Mouse (Mus musculus) neutrophil, adult 5-6 weeks (primary cell): Measurements from ENCODE around the gene Ppib. TPM values are rescaled to one million over a fixed set of nuclear protein-coding genes. Genes with fewer than 3 reads are reported as not detected.

ENCODE experiments used
- ATAC-seq: fragments of 151-379, 151-347 bp; 2 replicates; pipeline ENCODE4 v1.8.0; 2017; ENCODE audit warnings: mild to moderate bottlenecking, moderate TSS enrichment; ENCODE audit not compliant: insufficient number of reproducible peaks, poor library complexity, low FRiP score, severe bottlenecking; ENCODE audit errors: extremely low read depth
- total RNA-seq: library from RNA; stranded (forward); fragments of 200-1000 nt; gene quantifications from 2 replicates; pipeline ENCODE4 v1.2.3, GENCODE M21; 2017

Gene Ppib
- total RNA-seq = 260 and 279 TPM in 2 replicates

DNA sequence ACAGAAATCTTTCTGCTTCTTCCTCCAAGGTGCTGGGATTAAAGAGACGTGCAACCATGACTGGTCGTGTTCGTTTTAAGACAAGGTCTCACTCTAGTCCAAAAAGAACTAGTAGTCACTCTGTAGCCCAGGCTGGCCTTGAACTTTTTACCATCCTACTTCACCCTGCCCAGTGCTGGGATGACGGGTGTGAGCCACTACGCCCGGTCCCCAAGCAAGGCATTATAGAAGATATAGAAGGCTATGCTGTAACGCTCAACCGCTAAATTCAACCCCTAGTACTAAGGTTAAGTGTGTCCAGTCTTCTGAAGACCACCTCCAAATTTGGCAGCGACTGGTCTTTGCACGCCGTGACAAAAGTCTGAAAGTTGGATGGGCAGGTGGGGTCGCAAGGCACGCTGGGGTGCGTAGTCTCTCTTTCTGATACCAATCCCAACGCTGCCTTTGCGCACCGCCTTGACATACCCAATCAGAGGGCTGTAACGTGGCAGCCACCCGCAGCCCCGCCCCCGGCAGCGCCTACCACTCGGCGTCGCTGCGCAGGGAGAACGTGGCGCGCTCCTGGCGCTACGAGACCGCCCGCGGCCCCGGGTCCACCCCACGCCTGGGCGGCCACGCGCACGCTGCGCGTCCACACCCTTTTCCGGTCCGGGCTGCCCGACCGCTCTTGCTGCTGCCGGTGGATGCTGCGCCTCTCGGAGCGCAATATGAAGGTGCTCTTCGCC lies at the start of gene Ppib:
Ppib (plus strand) TSS at position 640 of the 725 bp plus-strand sequence.
- ATAC-seq = peak; percentile 95

DNA sequence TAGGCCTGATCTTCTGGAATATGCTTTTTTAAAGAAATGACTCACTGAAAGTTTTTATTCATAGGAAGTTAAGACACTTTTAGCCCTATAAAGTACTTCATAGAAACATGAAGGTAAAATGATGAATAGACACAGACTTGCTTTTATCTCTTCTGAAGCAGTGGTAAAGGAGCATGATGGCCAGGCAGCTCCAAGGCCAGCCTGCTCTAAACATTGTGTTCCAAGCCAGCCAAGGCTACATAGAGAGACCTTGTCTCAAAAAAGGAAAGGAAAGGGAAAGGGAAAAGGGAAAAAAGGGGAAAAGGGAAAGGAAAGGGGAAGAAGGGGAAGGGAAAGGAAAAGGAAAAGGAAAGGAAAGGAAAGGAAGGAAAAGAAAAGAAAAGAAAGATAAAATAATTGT lies 39.4 kb upstream of the Ppib start:
- no peak for ATAC-seq

DNA sequence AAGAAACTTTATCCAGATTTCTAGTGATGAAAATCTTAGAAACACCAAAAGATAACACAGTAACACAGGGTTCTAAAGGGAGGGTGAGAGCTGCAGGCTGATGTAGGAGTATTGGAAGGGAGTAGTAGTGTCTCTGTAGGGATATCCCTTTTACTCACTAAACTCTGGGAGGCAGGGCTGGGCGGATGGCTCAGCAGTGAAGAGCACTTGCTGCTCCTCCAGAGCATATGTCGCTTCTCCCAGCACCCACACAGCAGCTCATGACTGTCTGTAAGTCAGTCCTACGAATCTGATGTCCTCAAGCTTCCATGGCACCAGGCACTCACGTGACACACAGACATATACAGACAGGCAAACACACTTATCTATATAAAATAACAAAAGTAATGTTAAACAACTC lies 21.9 kb upstream of the Ppib start:
- ATAC-seq = no peak

DNA sequence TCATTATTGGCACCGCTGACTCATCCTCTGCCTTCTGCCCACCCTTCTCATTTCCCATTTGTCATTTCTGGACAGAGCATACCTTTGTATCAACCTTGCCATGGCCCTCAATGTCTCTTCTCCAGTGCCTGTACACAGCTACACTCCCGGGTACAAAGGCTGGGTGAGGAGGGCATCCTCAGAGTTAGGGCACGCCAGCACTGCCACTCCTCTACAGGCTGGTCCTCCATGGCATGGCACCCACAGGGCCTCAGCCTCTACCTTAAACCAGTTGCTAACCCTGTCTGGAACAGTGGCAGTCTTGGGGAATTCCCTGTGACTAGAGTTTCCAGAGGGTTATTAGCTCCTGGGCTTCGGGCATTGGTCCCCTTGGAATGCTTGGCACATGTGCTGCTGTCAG lies 21.4 kb upstream of the Ppib start:
- ATAC-seq = no peak

DNA sequence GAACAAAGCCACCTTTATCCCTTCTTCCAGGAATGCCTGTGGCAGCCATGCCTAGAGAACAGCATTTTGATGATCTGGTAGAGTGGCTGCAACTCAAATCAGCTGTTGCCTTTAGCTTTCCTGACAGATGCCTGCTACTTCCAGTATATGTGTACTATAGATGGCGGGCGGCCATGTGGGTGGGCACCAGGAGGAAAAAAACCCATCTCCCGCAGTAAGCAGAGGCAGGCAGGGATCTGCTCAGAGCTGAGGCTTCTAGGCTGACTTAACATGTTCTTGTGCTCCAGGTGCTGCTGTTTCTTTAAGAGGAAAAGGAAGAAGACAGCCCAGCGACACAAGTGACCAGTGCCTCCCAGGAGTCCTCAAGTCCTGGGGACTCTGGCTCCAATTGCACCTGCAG lies 20.7 kb upstream of the Ppib start:
- no peak for ATAC-seq

DNA sequence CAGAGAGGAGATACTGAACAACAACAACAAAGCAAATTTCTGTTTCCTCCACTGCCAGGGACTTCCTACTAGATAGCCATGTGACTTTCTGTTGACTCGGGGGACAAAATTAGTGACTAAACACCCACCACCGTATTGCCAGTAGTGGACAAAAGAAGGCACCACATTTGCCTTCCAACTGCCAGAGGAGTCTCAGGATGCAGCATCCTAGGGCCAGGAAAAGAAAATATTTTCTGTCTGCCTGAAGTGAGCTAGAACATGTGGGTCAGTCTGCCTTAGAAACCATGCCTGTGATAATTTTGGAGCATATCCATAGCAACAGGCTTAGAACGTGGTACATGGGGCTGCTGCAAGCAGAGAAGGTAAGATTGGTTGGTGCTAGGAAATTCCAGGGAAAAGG lies 19.2 kb upstream of the Ppib start:
- no peak for ATAC-seq

DNA sequence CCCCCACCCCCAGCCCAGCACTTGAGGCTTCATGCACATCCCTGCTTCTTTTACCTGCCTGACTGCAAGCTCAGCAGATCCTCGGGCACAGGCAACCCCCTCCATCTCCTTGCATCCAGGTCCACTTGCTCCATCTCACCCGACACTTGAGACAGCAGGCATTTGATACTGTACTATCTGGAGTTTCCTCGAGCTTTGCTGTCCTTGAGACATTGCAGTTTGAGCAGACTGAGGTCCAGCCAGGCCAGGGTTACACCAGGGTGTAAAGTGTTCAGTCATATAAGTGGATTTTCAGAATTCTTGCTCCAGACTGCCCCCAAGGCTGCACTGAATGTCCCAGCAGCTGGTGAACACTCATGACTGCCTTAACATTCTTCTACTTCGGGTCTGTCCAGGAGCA lies 17.7 kb upstream of the Ppib start:
- no peak for ATAC-seq

DNA sequence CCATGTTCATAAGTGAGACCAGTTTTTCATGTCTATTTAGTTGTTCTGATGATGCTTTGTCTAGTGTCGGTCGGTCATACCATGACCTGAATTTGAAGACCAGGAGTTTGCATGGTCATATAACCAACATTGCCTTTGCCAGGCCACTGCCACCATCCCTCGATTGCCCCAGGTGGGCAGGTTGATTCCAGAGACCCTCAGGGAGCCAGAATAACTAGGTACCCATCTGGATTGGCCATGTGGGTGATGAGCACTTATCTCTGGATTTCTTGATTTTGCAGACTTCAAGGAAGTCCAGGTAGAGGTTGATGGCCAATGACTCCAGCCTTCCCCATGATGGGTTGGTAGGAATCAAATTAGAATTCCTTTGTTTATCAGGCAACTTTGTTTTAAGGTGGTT lies 16.8 kb upstream of the Ppib start:
- no peak for ATAC-seq

DNA sequence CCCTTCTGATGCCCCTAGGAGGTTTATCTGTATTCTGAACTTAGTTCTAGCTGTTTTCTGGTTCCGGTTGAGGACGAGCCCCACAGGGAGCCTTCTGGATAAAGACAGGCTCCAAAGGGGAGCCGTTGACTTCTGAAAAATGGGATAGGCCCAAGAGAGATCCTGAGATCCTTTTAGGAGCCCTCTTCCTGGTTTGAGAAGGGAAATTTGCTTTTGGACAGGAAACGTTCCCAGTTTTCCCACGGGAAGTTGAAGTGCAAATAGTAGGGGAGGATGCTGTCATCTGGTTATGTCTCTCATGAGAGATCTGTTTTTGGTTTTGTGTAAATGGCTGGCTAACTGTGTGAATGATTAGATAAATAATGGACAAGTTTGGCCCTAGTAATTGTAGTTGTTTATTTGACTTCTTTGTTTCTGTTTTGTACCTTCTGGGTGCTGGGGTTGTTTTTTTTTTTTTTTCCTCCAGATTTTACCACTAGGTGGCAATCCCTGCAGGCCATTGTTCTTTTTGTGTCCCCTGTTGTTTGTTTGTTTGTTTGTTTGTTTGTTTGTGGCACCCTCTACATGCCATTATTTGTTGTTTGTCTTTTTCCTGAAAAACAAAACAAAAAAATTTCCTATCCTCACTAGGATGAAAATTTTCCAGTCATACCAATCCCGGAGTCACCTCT lies 10.0 kb upstream of the Ppib start:
- no peak for ATAC-seq

DNA sequence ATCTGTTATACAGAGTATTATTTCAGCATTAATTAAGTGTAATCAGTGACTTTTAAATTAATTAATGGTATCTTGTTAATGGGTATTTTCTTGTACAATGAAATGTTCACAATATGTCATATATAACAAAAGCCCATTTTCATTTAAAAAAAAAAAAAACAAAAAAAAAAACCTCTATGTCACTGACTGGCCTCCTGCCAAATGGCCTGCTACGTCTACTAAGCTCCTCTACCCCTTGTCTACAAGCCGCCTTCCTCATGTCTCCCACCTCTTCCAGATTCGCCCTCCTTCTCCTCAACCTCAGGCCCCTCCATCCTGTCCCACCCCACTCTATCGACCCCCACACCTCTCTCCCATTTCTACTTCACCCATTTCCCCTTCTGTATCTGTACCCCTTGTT lies 8.5 kb upstream of the Ppib start:
- ATAC-seq = no peak

DNA sequence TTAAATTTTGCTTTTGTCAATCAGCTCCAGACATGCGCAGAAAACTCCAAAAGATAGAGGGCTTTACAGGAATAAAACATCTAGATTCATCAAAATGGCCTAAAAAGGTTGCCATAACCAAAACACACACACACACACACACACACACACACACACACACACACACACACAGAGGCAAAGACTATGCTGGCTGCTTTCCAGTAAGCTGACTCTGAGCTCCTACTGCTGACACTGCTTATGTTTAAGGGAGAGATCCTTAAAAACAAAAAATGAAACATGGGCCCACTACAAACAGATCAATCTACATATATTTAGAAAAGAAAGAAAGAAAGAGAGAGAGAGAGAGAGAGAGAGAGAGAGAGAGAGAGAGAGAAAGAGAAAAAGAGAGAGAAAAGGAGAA lies 7.3 kb upstream of the Ppib start:
- ATAC-seq = no peak

DNA sequence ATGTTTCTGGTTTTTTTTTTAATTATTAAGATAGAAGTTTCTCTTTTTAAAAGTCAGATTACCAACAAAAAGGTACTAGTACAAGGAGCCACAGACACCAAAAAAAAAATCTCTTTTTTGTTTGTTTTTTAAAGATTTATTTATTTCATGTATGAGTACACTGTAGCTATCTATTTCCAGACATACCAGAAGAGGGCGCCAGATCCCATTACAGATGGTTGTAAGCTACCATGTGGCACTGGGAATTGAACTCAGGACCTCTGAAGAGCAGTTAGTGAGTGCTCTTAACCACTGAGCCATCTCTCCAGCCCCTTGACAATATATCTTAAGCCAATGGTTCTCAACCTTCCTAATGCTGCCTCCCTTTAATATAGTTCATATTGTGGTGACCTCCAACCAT lies 6.4 kb upstream of the Ppib start:
- ATAC-seq = no peak

DNA sequence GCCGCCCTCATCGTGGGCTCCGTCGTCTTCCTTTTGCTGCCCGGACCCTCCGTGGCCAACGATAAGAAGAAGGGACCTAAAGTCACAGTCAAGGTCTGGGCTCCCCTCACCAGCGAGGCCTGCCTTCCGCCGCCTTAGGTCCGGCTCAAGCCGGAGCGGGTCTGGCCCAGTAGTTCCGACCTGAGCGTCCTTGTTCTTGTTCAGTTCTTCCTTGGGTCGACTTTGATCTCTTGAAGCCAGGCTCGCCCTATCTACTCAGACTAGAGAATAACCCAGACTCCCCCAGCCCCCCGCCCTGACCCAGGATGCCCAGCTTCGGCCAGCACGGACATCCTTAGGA lies 256 bp downstream of the Ppib start:
- ATAC-seq = 0 out of 2 replicates have a peak, but pooled peaks have one; percentile 4

DNA sequence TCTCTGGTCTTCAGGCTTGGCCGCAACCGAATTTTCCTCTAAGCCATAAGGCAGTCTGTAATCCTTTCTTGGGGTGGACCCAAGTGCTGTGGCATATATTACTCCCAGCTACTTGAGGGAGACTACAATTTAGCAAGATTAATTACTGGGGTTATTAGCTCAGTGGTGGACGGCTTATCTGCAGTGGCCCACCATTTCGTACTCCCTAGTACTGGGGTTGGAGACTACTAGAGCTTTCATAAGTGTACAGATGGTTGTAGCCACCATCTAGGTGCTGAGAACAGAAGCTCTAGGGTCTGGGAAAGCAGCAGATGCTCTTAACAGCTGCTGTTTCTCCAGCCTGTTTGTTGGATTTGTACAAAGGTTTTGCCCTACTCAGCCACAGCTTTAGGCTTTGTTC lies 964 bp downstream of the Ppib start:
- no peak for ATAC-seq

DNA sequence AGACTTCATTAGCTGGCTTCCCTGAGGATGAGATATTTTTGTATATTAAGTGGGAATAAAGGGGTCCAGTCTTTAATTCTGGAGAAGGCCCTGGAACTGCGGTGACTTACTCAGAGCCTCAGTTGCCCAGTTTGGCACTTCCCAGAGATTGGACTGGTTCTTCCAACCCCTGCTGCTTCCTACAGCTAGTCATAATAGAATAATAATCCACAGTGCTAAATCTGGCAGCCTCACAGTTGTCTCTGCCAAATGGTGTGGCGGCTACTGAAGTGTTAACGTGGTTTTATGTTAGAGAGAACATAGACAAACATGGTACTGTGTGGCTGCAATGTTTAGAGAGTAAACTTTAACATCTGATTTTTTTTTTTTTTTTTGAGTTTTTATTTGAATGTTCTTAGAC lies 1.6 kb downstream of the Ppib start:
- ATAC-seq = no peak

DNA sequence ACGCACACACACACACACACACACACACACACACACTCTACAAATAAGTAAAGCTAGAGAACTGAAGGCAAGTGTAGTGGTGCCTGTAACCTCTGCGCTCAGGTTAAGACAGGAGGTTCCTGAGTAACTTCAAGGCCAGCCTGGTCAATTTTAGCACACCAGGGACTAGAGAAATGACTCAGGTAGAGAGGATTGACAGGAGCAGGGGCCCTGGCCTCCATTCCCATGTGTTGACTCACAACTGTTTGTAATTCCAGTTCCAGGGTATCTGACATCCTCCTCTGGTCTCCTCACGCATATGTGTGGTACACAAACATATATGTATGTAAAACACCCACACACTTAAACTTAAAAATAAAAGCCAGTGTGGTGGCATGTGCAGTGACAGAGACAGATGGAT lies 3.4 kb downstream of the Ppib start:
- ATAC-seq = no peak

DNA sequence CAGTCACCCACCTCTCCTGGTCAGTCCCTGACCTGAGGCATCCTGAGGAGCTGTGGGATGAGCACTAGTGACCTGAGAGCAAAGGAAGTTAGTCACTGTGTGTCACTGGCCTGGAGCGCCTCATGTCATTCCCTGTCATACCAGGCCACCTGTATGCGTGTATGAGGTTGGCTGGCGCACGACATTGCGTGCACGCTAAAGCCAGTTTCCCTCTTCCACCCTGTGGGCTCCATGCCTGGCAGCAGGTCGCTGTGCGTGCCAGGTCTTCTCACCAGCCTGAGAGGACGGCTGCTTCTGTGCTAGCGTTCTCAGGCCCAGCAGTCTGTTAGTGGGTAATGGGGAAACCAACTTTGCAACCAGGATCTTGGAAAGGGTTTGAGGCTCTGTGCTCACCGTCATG lies 4.3 kb downstream of the Ppib start:
- no peak for ATAC-seq

DNA sequence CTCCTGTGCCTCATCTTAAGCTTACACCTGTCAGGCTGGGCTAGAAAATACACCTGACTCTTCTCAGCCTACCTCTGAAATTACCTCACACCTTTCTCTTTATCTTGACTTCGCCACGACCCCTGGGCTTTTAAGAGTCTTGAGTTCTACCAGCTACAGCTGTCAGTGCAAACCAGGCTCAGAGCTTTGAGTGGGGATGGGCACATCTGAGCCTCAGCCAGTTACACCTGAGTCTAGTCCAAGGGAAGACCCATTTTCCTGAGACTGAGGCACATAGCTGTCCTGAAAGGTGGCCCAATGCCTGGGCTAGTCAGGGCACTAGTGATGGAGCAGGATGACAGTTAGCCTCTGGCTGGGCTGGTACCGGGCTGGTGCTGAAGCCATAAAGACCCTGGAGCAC lies 6.8 kb downstream of the Ppib start:
- ATAC-seq = no peak

DNA sequence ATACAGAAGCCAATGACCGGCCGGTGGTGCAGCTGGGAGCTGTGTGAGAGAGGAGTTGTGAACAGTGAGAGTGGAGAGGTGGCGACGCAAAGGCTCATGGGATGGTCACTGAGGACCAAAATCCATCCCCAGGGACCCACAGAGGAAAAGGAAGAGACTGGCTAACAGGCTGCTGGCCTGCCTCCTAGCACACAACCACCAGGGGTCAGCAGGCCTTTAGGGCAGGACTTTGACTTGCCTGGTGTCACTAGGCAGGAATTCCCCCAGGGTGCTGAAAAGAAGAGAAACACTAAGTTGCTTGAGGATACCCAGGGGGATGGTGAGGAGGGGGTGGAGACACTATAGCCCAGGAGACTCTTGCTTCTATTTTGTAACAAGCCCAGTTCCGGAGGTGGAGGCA lies 7.5 kb downstream of the Ppib start:
- no peak for ATAC-seq

DNA sequence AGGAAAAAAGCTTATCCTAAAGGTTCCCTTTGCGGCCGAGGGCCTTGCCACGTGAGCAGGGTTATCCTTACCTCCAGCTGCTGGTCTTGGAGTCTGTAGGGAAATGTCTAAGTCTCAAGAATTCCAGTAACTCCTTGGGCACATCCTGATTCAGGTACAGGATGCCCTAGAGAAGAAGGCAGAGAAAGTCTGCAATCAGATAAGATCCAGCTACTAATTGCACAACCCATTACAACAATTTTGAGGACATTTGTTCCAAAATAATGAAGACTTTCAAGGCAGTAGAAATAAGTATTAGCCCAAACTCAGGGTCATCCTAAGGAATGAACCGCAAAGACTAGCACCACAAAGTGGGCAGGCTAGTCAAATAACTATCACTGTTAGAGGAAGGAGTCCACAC lies 8.0 kb downstream of the Ppib start:
- no peak for ATAC-seq

DNA sequence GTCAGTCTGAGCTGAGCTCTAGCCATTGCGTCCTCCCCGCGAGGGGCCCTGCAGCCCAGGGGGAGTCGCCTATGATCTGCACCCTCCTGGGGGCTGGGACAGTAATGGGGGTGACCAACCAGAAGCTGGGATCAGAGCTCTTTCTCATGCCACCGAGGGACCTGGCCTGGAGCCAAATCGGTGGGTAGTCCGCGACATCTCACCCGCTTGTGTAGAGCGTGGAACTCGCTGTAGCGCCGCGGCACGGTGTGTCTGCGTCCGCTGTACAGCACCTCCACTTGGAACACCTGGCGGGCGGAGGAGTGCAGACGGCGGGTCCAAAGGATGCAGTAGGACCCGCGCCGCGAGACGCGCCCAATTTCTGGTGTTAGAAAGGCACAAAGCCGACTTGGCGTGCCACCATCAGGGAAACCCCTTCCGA lies 9.0 kb downstream of the Ppib start:
- no peak for ATAC-seq
